Mouse (Mus musculus): Measurements from ENCODE around the gene Ltk.
"Not testable (repeated sequence)": the region's sequence is repeated elsewhere in the genome, so short reads cannot be mapped to it uniquely, and the experiment has no call there.

The Ltk gene

GRCm38 (mm10) chr2:119758844-119759835 is 1.1 kb downstream of the Ltk start:
- no peak for DNase-seq (ENCODE audit: low read depth, low spot score)

- DNase-seq (ENCODE audit: low read depth, low spot score) = no peak
These were observed 2.0 kb downstream of the Ltk start for GRCm38 (mm10) chr2:119758101-119758843.

- DNase-seq (ENCODE audit: low read depth, low spot score) = no peak
These were observed 2.6 kb downstream of the Ltk start for GRCm38 (mm10) chr2:119757601-119758100.

- DNase-seq (ENCODE audit: low read depth, low spot score) = no peak
These were observed 11.0 kb downstream of the Ltk start for GRCm38 (mm10) chr2:119749260-119749659.

GRCm38 (mm10) chr2:119747554-119747953 is 12.7 kb downstream of the Ltk start:
- no peak for DNase-seq (ENCODE audit: low read depth, low spot score)

GRCm38 (mm10) chr2:119745281-119745680 is 14.9 kb downstream of the Ltk start:
- DNase-seq (ENCODE audit: low read depth, low spot score) = peak; percentile 49

GRCm38 (mm10) chr2:119744163-119745111 is 15.8 kb downstream of the Ltk start:
- DNase-seq (ENCODE audit: low read depth, low spot score) = peak; percentile 54

GRCm38 (mm10) chr2:119743808-119744162 is 16.4 kb downstream of the Ltk start:
- peak; percentile 63 for DNase-seq (ENCODE audit: low read depth, low spot score)

- DNase-seq (ENCODE audit: low read depth, low spot score) = no peak
These were observed 16.9 kb downstream of the Ltk start for GRCm38 (mm10) chr2:119743176-119743807.

- no peak for DNase-seq (ENCODE audit: low read depth, low spot score)
These were observed 17.6 kb downstream of the Ltk start for GRCm38 (mm10) chr2:119742461-119743175.

GRCm38 (mm10) chr2:119741581-119742411 is 18.4 kb downstream of the Ltk start, which contains the start of gene Itpka:
Gene Itpka (plus strand): TSS chr2:119742337.
- peak; percentile 96 for DNase-seq (ENCODE audit: low read depth, low spot score)

- no peak for DNase-seq (ENCODE audit: low read depth, low spot score)
These were observed 19.7 kb downstream of the Ltk start for GRCm38 (mm10) chr2:119740567-119740966.

GRCm38 (mm10) chr2:119737124-119737523 is 23.1 kb downstream of the Ltk start:
- DNase-seq (ENCODE audit: low read depth, low spot score) = no peak

- DNase-seq (ENCODE audit: low read depth, low spot score) = peak; percentile 77
These were observed 29.5 kb downstream of the Ltk start for GRCm38 (mm10) chr2:119730735-119731134.

GRCm38 (mm10) chr2:119727762-119728416 is 32.3 kb downstream of the Ltk start:
- no peak for DNase-seq (ENCODE audit: low read depth, low spot score)

GRCm38 (mm10) chr2:119721070-119721469 is 39.2 kb downstream of the Ltk start:
- no peak for DNase-seq (ENCODE audit: low read depth, low spot score)

GRCm38 (mm10) chr2:119715868-119716267 is 44.4 kb downstream of the Ltk start:
- DNase-seq (ENCODE audit: low read depth, low spot score) = not testable (repeated sequence)

- peak; percentile 50 for DNase-seq (ENCODE audit: low read depth, low spot score)
These were observed 50.2 kb downstream of the Ltk start for GRCm38 (mm10) chr2:119710011-119710410.

- peak; percentile 83 for DNase-seq (ENCODE audit: low read depth, low spot score)
These were observed 52.6 kb downstream of the Ltk start for GRCm38 (mm10) chr2:119707676-119708075.

Measured in ES-CJ7 (cell line).